Mouse (Mus musculus): ENCODE data around the gene Fv1.

Fv1 gene

GRCm38 (mm10) chr4:147884138-147884537 is 15.4 kb downstream of the Fv1 start:
- no peak for DNase-seq (ENCODE audit: low read depth, low spot score)

GRCm38 (mm10) chr4:147886158-147886557 is 17.4 kb downstream of the Fv1 start:
- DNase-seq (ENCODE audit: low read depth, low spot score) = no peak

GRCm38 (mm10) chr4:147887277-147887676 is 18.5 kb downstream of the Fv1 start:
- DNase-seq (ENCODE audit: low read depth, low spot score) = no peak

- DNase-seq (ENCODE audit: low read depth, low spot score) = no peak
These were observed 19.5 kb downstream of the Fv1 start for GRCm38 (mm10) chr4:147888237-147888636.

GRCm38 (mm10) chr4:147890341-147890740 is 21.6 kb downstream of the Fv1 start:
- no peak for DNase-seq (ENCODE audit: low read depth, low spot score)

- DNase-seq (ENCODE audit: low read depth, low spot score) = no peak
These were observed 27.1 kb downstream of the Fv1 start for GRCm38 (mm10) chr4:147895815-147896330.

- no peak for DNase-seq (ENCODE audit: low read depth, low spot score)
These were observed 27.6 kb downstream of the Fv1 start for GRCm38 (mm10) chr4:147896411-147896810.

GRCm38 (mm10) chr4:147897348-147897747 is 28.6 kb downstream of the Fv1 start:
- DNase-seq (ENCODE audit: low read depth, low spot score) = no peak

- no peak for DNase-seq (ENCODE audit: low read depth, low spot score)
These were observed 31.7 kb downstream of the Fv1 start for GRCm38 (mm10) chr4:147900452-147900851.

- DNase-seq (ENCODE audit: low read depth, low spot score) = no peak
These were observed 34.2 kb downstream of the Fv1 start for GRCm38 (mm10) chr4:147902906-147903500.

GRCm38 (mm10) chr4:147903601-147904000 is 34.8 kb downstream of the Fv1 start:
- DNase-seq (ENCODE audit: low read depth, low spot score) = no peak

GRCm38 (mm10) chr4:147904313-147905089 is 35.7 kb downstream of the Fv1 start, which contains the start of gene Mfn2:
Gene Mfn2 (minus strand): TSS chr4:147904704.
- peak; percentile 83 for DNase-seq (ENCODE audit: low read depth, low spot score)

GRCm38 (mm10) chr4:147905090-147905659 is 36.4 kb downstream of the Fv1 start:
- DNase-seq (ENCODE audit: low read depth, low spot score) = no peak

GRCm38 (mm10) chr4:147906230-147906629 is 37.5 kb downstream of the Fv1 start:
- DNase-seq (ENCODE audit: low read depth, low spot score) = no peak

- DNase-seq (ENCODE audit: low read depth, low spot score) = no peak
These were observed 40.7 kb downstream of the Fv1 start for GRCm38 (mm10) chr4:147909486-147909885.

GRCm38 (mm10) chr4:147918459-147919121 is 49.8 kb downstream of the Fv1 start:
- DNase-seq (ENCODE audit: low read depth, low spot score) = no peak
